Mouse (Mus musculus) heart, adult 10 weeks (tissue): ENCODE data around the gene Trim40. TPM values are rescaled to one million over a fixed set of nuclear protein-coding genes. Genes with fewer than 3 reads are reported as not detected.

Experiments
- polyA plus RNA-seq: library from polyadenylated mRNA; stranded (reverse); fragments of 350-450 nt; fragmentation: Illumina TruSeq; extraction: RNeasy Lipid Tissue Mini Kit (QIAGEN cat#74804); gene quantifications from one replicate; pipeline ENCODE4 v1.2.3, GENCODE M21; 2014; ENCODE audit warnings: low read depth, low replicate concordance

Gene Trim40
- polyA plus RNA-seq, result 0.29 TPM

GRCm38 (mm10) chr17:36890073-36890903 is at the start of gene Trim40:
TSS of gene Trim40 (minus strand) at chr17:36890123.

GRCm38 (mm10) chr17:36897552-36898205 is 7.8 kb upstream of the Trim40 start, which contains the start of gene Trim31:
TSS of gene Trim31 (plus strand) at chr17:36898118.

GRCm38 (mm10) chr17:36869284-36869954 is 20.5 kb downstream of the Trim40 start, which contains the start of gene Trim10:
TSS of gene Trim10 (plus strand) at chr17:36869574.

GRCm38 (mm10) chr17:36866719-36867527 is 23.0 kb downstream of the Trim40 start, which contains the start of gene Trim15:
TSS of gene Trim15 (minus strand) at chr17:36867210.

DNA sequence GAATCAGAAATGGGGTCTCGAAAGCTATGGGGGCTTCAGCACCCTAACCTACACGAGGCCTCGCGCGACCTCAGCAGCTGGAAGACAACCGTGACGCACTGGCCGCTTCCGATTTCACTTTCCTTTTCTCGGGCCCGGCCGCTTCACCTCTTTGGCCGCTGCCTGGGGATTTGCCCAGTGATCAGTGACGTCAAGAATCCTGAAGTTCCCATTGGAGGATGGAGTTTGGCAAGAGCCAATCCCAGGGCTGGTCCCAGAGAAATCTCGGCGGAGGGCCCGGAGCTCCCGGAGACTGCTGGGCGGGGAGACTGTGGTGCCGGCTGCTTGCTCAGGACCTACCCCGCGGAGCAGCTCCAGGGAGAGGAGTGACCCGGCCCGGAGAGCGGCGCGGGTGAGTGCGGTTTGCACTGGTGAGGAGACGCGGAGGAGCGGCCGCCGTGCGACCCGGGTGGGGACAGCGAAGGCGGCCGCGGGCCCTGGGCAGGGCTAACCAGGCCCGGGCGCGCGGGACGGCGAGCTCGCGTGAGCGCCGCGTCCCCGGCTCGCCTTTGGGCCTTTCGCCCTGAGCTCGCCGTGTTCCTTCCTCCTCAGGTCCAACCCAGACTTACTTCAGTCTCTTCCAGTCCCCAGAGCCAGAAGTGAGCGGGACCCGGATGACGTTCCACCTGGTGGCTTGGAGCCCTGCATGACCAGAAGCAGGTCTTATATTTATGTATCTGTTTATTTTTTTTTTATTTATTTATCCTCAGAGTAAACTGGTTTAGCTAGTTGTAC is 52.9 kb downstream of the Trim40 start, which contains the start of gene Trim26:
Trim26 (plus strand) TSS at position 261 of the 774 bp plus-strand sequence.

Other genes with a start within 250 kb of the Trim40 start
- not detected for gene H2-M9, start 247.5 kb downstream of the Trim40 start, polyA plus RNA-seq
- not detected for gene H2-M1, start 217.9 kb downstream of the Trim40 start, polyA plus RNA-seq
- gene H2-M10.5, start 117.2 kb downstream of the Trim40 start, polyA plus RNA-seq, result not detected
- gene H2-M10.6, start 78.0 kb downstream of the Trim40 start, polyA plus RNA-seq, result not detected
- 19.2 TPM for gene Trim26, start 53.0 kb downstream of the Trim40 start, polyA plus RNA-seq
- gene Trim15, start 22.9 kb downstream of the Trim40 start, polyA plus RNA-seq, result not detected
- 0.18 TPM for gene Trim10, start 20.5 kb downstream of the Trim40 start, polyA plus RNA-seq
- not detected for gene Trim31, start 8.0 kb upstream of the Trim40 start, polyA plus RNA-seq
- 0.52 TPM for gene Rnf39, start 52.8 kb upstream of the Trim40 start, polyA plus RNA-seq
- 96.5 TPM for gene Ppp1r11, start 61.6 kb upstream of the Trim40 start, polyA plus RNA-seq
- 44.0 TPM for gene Znrd1, start 68.4 kb upstream of the Trim40 start, polyA plus RNA-seq
- 29.8 TPM for gene Znrd1as, start 68.5 kb upstream of the Trim40 start, polyA plus RNA-seq
- 1.2 TPM for gene 2410137M14Rik, start 91.1 kb upstream of the Trim40 start, polyA plus RNA-seq
- gene H2-M5, start 99.4 kb upstream of the Trim40 start, polyA plus RNA-seq, result 0.55 TPM
- gene Zfp57, start 111.0 kb upstream of the Trim40 start, polyA plus RNA-seq, result 3.7 TPM
- gene Mog, start 133.3 kb upstream of the Trim40 start, polyA plus RNA-seq, result not detected
- gene Gabbr1, start 155.8 kb upstream of the Trim40 start, polyA plus RNA-seq, result 13.1 TPM
- gene Olfr90, start 198.4 kb upstream of the Trim40 start, polyA plus RNA-seq, result not detected
- gene Olfr91, start 208.2 kb upstream of the Trim40 start, polyA plus RNA-seq, result not detected
- not detected for gene Olfr92, start 230.0 kb upstream of the Trim40 start, polyA plus RNA-seq